20 mouse cellular contexts compared by ENCODE assay signal in genomic region chr11:24131818-24132217, GRCm38 (mm10). TPM values are rescaled to one million over a fixed set of nuclear protein-coding genes. Genes with fewer than 3 reads are reported as not detected.
DNase-seq lines count a peak whose midpoint lies in the region; ATAC-seq lines count a peak whose summit lies in the region.
"Had no signal": no experiment of that assay in that cellular context is flagged by ENCODE, and none has a peak within 500 bp of the region (broad histone marks: within the 10 kb centered on the region; RNA-seq: fewer than 3 reads in every experiment).

No protein-coding gene starts in this region.

- peaks cover 89% of the 10 kb centered on the region for H3K4me1 ChIP-seq in liver, embryonic 16.5 days (ENCODE audit: control insufficient read depth, low read depth, low read length)
- 0 out of 2 replicates have a peak, but pooled peaks cover 2% of the 10 kb centered on the region for H3K4me1 ChIP-seq in hindbrain, embryonic 16.5 days (ENCODE audit: control insufficient read depth, insufficient read depth, low read depth, low read length)

- peak; percentile 23 for DNase-seq in lung, postnatal 25 days (ENCODE audit: low spot score)
- DNase-seq in lung, postnatal 10 days, result no peak
- DNase-seq in thymus, postnatal 25 days, result peak; percentile 54
- no peak for DNase-seq in adrenal gland, adult 2 months
- DNase-seq: cerebellum, adult 2 months; layer of hippocampus, adult 9-11 months; lung, embryonic 14.5 days had no signal

- WGBS in liver, embryonic 16.5 days (ENCODE audit: insufficient replicate concordance), result 51% methylated on average over 2 of the region's 2 CpGs
- WGBS in hindbrain, embryonic 16.5 days, result 96% methylated on average over 2 of the region's 2 CpGs

- H3K27me3 ChIP-seq in liver, embryonic 16.5 days (ENCODE audit: control insufficient read depth, insufficient read depth, low read depth, low read length), result no peaks in the 10 kb centered on the region
- no peaks in the 10 kb centered on the region for H3K27me3 ChIP-seq in hindbrain, embryonic 16.5 days (replicated peaks; ENCODE audit: control insufficient read depth, insufficient read depth, low read length)
- H3K27me3 ChIP-seq: forebrain, embryonic 13.5 days; heart, embryonic 13.5 days; hindbrain, embryonic 13.5 days; kidney, embryonic 15.5 days; midbrain, embryonic 12.5 days; neural tube, embryonic 12.5 days; stomach, embryonic 15.5 days had no signal

- no peaks in the 10 kb centered on the region for H3K36me3 ChIP-seq in liver, embryonic 16.5 days (ENCODE audit: control insufficient read depth, insufficient read depth)
- H3K36me3 ChIP-seq in hindbrain, embryonic 16.5 days (ENCODE audit: control insufficient read depth, insufficient read depth, low read length), result no peaks in the 10 kb centered on the region
- H3K36me3 ChIP-seq: heart, embryonic 13.5 days; kidney, embryonic 15.5 days; stomach, embryonic 15.5 days had no signal

- H3K9ac ChIP-seq in liver, embryonic 16.5 days (ENCODE audit: low read depth, low read length), result 0 out of 2 replicates have a peak overlapping the region, but pooled peaks have one; percentile 4
- H3K9ac ChIP-seq in hindbrain, embryonic 16.5 days (ENCODE audit: low read depth, low read length), result no peak overlapping the region
- H3K9ac ChIP-seq: forebrain, embryonic 13.5 days; hindbrain, embryonic 13.5 days; kidney, embryonic 15.5 days; lung, embryonic 14.5 days; midbrain, embryonic 12.5 days; neural tube, embryonic 12.5 days; stomach, embryonic 15.5 days had no signal

- H3K4me3 ChIP-seq in liver, embryonic 16.5 days (ENCODE audit: low read depth, low read length), result no peak overlapping the region
- H3K4me3 ChIP-seq in hindbrain, embryonic 16.5 days (ENCODE audit: low read length), result no peak overlapping the region
- H3K4me3 ChIP-seq: forebrain, embryonic 13.5 days; heart, embryonic 13.5 days; hindbrain, embryonic 13.5 days; kidney, embryonic 15.5 days; midbrain, embryonic 12.5 days; neural tube, embryonic 12.5 days; stomach, embryonic 15.5 days had no signal

- ATAC-seq in activated CD4-positive, CD25-positive, alpha-beta regulatory T cell, adult 4 months, result peak; percentile 28
- no peak for ATAC-seq in liver, embryonic 16.5 days (ENCODE audit: low read depth)
- no peak for ATAC-seq in hindbrain, embryonic 16.5 days
- ATAC-seq: forebrain, embryonic 13.5 days had no signal

- H3K4me2 ChIP-seq in liver, embryonic 16.5 days (ENCODE audit: low read depth, low read length), result no peak overlapping the region
- no peak overlapping the region for H3K4me2 ChIP-seq in hindbrain, embryonic 16.5 days (ENCODE audit: low read length)
- H3K4me2 ChIP-seq: forebrain, embryonic 13.5 days; heart, embryonic 13.5 days; hindbrain, embryonic 13.5 days; kidney, embryonic 15.5 days; lung, embryonic 14.5 days; midbrain, embryonic 12.5 days; neural tube, embryonic 12.5 days; stomach, embryonic 15.5 days had no signal

- H3K9me3 ChIP-seq in liver, embryonic 16.5 days (replicated peaks; ENCODE audit: control insufficient read depth, low read length), result no peaks in the 10 kb centered on the region
- no peaks in the 10 kb centered on the region for H3K9me3 ChIP-seq in hindbrain, embryonic 16.5 days (ENCODE audit: control insufficient read depth, low read length)
- H3K9me3 ChIP-seq: forebrain, embryonic 13.5 days; G1E; heart, embryonic 13.5 days; hindbrain, embryonic 13.5 days; kidney, embryonic 15.5 days; midbrain, embryonic 12.5 days; neural tube, embryonic 12.5 days; stomach, embryonic 15.5 days had no signal

- H3K27ac ChIP-seq in liver, embryonic 16.5 days (ENCODE audit: low read length), result peak overlapping the region; percentile 87
- no peak overlapping the region for H3K27ac ChIP-seq in hindbrain, embryonic 16.5 days (ENCODE audit: low read depth, low read length)
- H3K27ac ChIP-seq: forebrain, embryonic 13.5 days; hindbrain, embryonic 13.5 days; kidney, embryonic 15.5 days; midbrain, embryonic 12.5 days; neural tube, embryonic 12.5 days; stomach, embryonic 15.5 days had no signal

RNA-seq across cellular contexts. Expression of gene Bcl11a, which starts 54.0 kb away (rescaled TPM):
- under 1 TPM; 0.37 to 0.96 TPM for polyA plus RNA-seq in activated CD4-positive, CD25-positive, alpha-beta regulatory T cell, adult 4 months (2017; shearing (Covaris generic))
- 17.7 and 20.9 TPM in 2 replicates for polyA plus RNA-seq in liver, embryonic 16.5 days (2015; fragmentation: Nextera tagmentation; extraction: Ambion mirVana)
- polyA plus RNA-seq in hindbrain, embryonic 16.5 days (2015; fragmentation: Nextera tagmentation; extraction: Ambion mirVana), result 97.9 and 105 TPM in 2 replicates
- 1 to 10 TPM; 4.3 to 5.9 TPM for total RNA-seq in adrenal gland, adult 2 months (2021)
- polyA plus RNA-seq in adrenal gland, adult 2 months (2012; rRNA removed), result 0.80 and 0.81 TPM in 2 replicates

RNA-seq across cellular contexts. Expression of gene A830031A19Rik, which starts 57.0 kb away (rescaled TPM):
- polyA plus RNA-seq in activated CD4-positive, CD25-positive, alpha-beta regulatory T cell, adult 4 months (2017; shearing (Covaris generic)), result not detected
- not detected in 2 replicates for polyA plus RNA-seq in liver, embryonic 16.5 days (2015; fragmentation: Nextera tagmentation; extraction: Ambion mirVana)
- polyA plus RNA-seq in hindbrain, embryonic 16.5 days (2015; fragmentation: Nextera tagmentation; extraction: Ambion mirVana), result 0.21 TPM in 1 of 2 replicates, not detected in the other
- not detected for total RNA-seq in adrenal gland, adult 2 months (2021)
- polyA plus RNA-seq in adrenal gland, adult 2 months (2012; rRNA removed), result not detected in 2 replicates
- total RNA-seq: gastrocnemius, adult 8-10 months had no signal
- polyA plus RNA-seq: cerebellum, adult 2 months; embryonic facial prominence, embryonic 14.5 days; forebrain, embryonic 13.5 days; G1E; heart, embryonic 13.5 days; kidney, embryonic 15.5 days; lung, embryonic 14.5 days; midbrain, embryonic 12.5 days; neural tube, embryonic 12.5 days; stomach, embryonic 15.5 days had no signal

Comparison
In these comparisons a context has a peak if more than half of its experiments do, and no peak if none do; other contexts are left out.
1. DNase-seq: peak in lung, postnatal 25 days (single experiment) and thymus, postnatal 25 days (single experiment); none in lung, postnatal 10 days (single experiment) and adrenal gland, adult 2 months (single experiment).